ENCODE assay signal across 8 mouse cellular contexts in genomic region chr13:56702469-56703221, GRCm38 (mm10). TPM values are rescaled to one million over a fixed set of nuclear protein-coding genes. Genes with fewer than 3 reads are reported as not detected.
DNase-seq lines count a peak whose midpoint lies in the region; ATAC-seq and TF ChIP-seq lines count a peak whose summit lies in the region.

Gene Smad5, plus strand, starts transcription at chr13:56703010.

- H3K4me1 ChIP-seq in hindbrain, postnatal 0 days (ENCODE audit: insufficient read depth, low read length) = peaks cover 30% of the 10 kb centered on the region
- peaks cover 41% of the 10 kb centered on the region for H3K4me1 ChIP-seq in megakaryocyte, embryonic 14.5 days

- H3K9me3 ChIP-seq in hindbrain, postnatal 0 days (ENCODE audit: low read length) = no peaks in the 10 kb centered on the region
- H3K9me3 ChIP-seq in megakaryocyte, embryonic 14.5 days = peaks cover 5% of the 10 kb centered on the region; the same call in 1 of the 2 replicates

- H3K4me2 ChIP-seq in hindbrain, postnatal 0 days (ENCODE audit: low read depth, low read length) = peak within 1 kb of the TSS; percentile 73

- H3K36me3 ChIP-seq in hindbrain, postnatal 0 days (ENCODE audit: insufficient read depth, low read length) = no peaks in the 10 kb centered on the region
- H3K36me3 ChIP-seq in megakaryocyte, embryonic 14.5 days (replicated peaks; ENCODE audit: low read length) = peaks cover 19% of the 10 kb centered on the region

- 5% methylated on average over 58 of the region's 62 CpGs for WGBS in hindbrain, postnatal 0 days

- no peak for TF ChIP-seq CTCF in hindbrain, postnatal 0 days (IDR thresholded peaks at IDR 0.05; ENCODE audit: low read depth)

- peak; percentile 92 for ATAC-seq in hindbrain, postnatal 0 days

- peak within 1 kb of the TSS; percentile 79 for H3K9ac ChIP-seq in hindbrain, postnatal 0 days (replicated peaks; ENCODE audit: low read length)

- peak within 1 kb of the TSS; percentile 57 for H3K4me3 ChIP-seq in hindbrain, postnatal 0 days (ENCODE audit: low read length)
- peak within 1 kb of the TSS; percentile 93 for H3K4me3 ChIP-seq in megakaryocyte, embryonic 14.5 days (replicated peaks)

- H3K27me3 ChIP-seq in hindbrain, postnatal 0 days (ENCODE audit: insufficient read depth, low read length) = no peaks in the 10 kb centered on the region
- peaks cover 4% of the 10 kb centered on the region for H3K27me3 ChIP-seq in megakaryocyte, embryonic 14.5 days (replicated peaks)

- H3K27ac ChIP-seq in hindbrain, postnatal 0 days = peak within 1 kb of the TSS; percentile 97

- DNase-seq in ZHBTc4 (ENCODE audit: low read depth, low spot score) = peak; percentile 96
- peak; percentile 86 to 92 for DNase-seq in cerebellum, postnatal 36 days
- DNase-seq in gastrocnemius, adult 8-10 months (ENCODE audit: low spot score in 2 of 2) = peak; percentile 72 to 85
- peak; percentile 97 for DNase-seq in hindbrain, postnatal 0 days (ENCODE audit: low spot score)
- DNase-seq in left cerebral cortex, adult 9 months (ENCODE audit: low spot score in 2 of 2) = peak; percentile 62 to 74
- peak; percentile 66 to 78 for DNase-seq in right cerebral cortex, adult 2 months (ENCODE audit: low spot score in 2 of 2)
- peak; percentile 85 for DNase-seq in urinary bladder, postnatal 14 days (ENCODE audit: low spot score)

RNA-seq across cellular contexts. Expression of gene Smad5, which starts in this region (rescaled TPM):
- 10 to 100 TPM; 17.7 to 24.1 (median 20.7) TPM for total RNA-seq in gastrocnemius, adult 8-10 months (2022)
- total RNA-seq in hindbrain, postnatal 0 days (2014; rRNA removed) = 39.5 and 40.5 TPM in 2 replicates
- 14.2 and 17.7 TPM in 2 replicates for polyA plus RNA-seq in hindbrain, postnatal 0 days (2015; fragmentation: Nextera tagmentation; extraction: Ambion mirVana)
- polyA plus RNA-seq in megakaryocyte, embryonic 14.5 days (2012; ENCODE audit: insufficient read depth, low replicate concordance) = 0.86 TPM in 1 of 2 replicates, not detected in the other

Comparison
In these comparisons a context has a peak if more than half of its experiments do, and no peak if none do; other contexts are left out.
1. Peak in every context shown above with its lines: DNase-seq, ATAC-seq, H3K4me3 ChIP-seq and H3K27ac ChIP-seq.